Mouse (Mus musculus): ENCODE results near the gene Acod1. TPM values are rescaled to one million over a fixed set of nuclear protein-coding genes. Genes with fewer than 3 reads are reported as not detected.

Acod1 gene
- polyA plus RNA-seq (2012; rRNA removed): 0.03 TPM in 1 of 2 replicates, not detected in the other

DNA sequence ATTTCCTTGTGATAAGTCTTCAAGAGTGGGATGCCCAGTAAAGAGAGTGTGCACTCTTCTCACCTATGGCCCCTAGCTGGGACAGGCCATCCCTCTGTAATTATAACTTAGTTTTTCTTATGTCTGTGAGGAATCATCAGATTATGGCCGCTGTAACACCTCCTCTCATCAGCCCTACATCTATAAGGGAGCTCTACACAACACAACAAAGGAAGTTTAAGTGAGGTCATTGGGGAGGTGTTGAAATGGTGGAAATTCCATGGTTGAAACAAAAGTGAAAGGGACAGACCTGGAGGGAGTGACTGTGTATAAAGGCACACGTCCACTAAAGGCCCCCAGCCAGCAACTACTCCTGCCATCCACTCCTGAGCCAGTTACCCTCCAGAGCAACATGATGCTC, at the start of gene Acod1:
TSS of gene Acod1 (plus strand) at position 301 of the 400 bp plus-strand sequence.

DNA sequence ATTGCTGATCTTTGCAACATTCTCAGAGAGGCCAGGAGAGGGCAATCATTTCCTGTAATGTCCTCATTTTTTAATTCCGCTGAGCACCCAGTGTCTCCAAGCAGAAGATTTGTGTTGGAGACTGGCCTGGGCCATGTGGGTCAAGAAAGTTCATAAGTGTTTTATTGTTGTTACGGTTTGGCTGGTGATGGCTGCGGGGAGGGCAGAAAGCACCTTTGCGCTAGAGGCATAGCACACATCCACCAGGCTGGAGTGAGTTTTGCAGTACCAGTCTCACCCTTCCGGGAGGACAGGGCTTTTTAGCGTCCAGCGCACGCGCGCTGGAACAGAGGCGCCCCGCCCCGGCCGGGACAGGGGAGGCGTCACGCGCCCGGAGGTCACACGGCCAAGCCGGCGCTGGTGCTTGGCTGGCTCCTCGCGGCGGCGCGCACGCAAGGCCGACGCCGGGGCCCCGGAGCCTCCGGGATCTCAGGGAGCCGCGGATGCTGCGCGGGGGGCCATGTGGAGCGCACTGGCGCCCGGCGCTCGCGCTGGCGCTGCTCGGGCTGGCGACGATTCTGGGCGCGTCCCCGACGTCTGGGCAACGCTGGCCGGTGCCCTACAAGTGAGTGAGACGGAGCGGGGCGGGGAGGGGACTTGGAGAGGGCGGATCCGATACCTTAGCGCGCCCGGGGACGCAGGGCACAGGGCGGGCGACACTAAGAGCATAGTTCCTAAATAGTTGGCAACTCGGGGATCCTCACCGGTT, 23.3 kb downstream of the Acod1 start, which contains the start of gene Cln5:
TSS of gene Cln5 (plus strand) at position 353 of the 748 bp plus-strand sequence.

DNA sequence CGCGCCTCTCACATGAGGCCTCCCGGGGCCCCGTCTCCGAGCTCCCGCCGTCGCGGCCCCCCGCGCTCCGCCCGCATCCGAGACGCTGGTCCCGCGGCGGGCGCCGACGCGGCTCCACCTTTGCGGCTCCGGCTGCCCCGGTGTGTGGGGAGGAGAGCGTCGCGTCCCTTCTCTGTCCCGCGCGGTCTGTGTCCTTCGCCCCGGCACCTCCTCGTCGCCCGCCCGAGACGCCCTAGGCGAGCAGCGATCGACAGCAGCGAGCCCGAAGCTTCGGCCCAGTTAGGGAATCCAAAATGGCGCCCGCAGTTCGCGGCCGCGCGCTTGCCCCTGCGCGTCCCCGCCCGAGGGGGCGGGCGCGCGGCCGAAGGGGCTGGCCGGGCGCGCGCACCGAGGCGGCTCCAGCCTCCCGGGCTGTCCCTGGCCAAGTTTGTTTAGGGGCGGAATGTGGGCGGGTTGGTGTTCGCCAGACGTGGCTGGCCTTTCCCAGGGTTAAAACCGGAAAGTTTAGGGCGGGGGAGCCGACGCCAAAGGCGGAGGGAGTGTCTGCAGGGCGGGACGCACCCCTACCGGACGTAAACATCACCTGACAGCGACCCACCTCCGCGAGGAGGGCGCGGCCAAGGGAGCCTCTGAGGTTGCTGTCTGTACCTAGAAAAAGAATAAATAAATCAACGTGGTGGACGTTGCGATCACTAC, 52.6 kb downstream of the Acod1 start, which contains the start of gene Fbxl3:
TSS of gene Fbxl3 (minus strand) at position 329 of the 696 bp plus-strand sequence.

Other genes starting within 250 kb of the Acod1 start
- gene Kctd12, start 64.3 kb upstream of the Acod1 start, polyA plus RNA-seq (2012; rRNA removed): 44.6 and 45.8 TPM in 2 replicates
- 6.7 and 8.2 TPM in 2 replicates for gene Cln5, start 23.2 kb downstream of the Acod1 start, polyA plus RNA-seq (2012; rRNA removed)
- 81.6 and 82.7 TPM in 2 replicates for gene Fbxl3, start 52.6 kb downstream of the Acod1 start, polyA plus RNA-seq (2012; rRNA removed)